Mouse (Mus musculus) 3134 (cell line): ENCODE measurements around the gene Ror2.

Experiments used
- DNase-seq: peaks from one replicate; pipeline ENCODE4 v3.0.0-alpha.2; 2011; ENCODE audit warnings: low spot score; ENCODE audit not compliant: insufficient read length; ENCODE audit errors: extremely low read depth

Ror2 gene

DNA sequence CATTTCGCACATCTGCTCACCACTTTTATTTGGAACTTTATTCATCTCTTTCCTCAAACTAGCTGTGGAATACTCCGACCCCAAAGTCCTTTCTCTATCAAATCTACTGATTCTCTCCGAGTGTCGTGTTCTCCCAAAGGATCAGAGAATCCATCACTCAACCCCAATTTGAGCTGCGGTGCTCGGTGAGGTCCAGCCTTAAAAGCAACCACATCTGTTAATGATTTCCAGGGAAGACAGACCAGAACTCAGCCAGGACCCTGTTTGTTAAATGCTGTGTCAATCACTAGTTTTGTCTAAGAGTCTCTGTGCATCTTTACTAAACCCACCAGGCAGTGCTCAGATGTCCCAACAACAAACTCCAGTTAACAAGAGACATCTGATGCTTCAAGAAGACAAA, 204.1 kb downstream of the Ror2 start:
- DNase-seq = no peak

DNA sequence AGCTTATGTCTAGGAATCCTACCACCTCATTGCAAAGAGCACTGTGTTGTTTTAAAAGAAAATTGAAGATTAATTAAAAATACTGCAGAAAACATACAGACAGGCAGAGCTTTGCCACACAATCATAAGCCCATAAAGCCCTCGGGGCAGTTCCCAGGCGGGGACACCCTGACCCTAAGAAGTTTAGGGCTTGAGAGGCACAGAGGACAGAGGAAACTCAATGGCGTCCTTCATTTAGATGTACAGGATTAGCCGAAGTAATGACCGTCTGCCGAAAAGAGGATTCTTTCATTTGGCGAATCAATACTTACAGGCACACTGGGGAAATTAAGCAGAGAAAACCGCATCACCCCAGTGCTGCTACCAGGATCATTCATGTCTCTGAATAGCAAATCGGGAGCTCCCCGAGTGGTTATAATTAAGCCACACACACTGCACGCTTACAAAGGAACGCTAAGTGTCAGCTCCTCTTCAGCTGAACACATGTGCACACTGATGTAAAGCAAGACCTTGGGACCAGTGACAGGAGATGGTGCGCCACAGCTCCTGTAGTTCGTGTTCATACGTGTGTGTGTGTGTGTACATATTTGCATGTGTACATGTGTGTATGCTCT, 208.1 kb downstream of the Ror2 start:
- DNase-seq = no peak

DNA sequence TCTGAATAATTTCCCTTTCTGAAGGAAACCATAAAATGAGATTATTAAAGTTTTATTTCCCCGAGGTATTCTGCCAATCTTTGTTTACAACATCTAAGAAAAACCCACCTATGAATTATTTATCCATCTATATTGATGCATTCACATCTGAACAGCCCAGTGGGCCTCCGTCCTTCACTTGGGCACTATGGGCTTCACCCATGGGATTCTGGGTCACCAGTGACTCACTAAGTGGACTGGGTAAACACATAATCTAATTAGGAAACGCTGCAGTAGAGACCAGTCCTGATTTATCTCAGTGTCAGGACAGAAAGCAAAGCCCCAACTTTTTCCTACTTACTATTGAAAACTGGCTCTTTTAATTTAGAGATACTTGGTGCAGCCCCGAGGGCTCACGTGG, 210.9 kb downstream of the Ror2 start:
- DNase-seq = no peak

DNA sequence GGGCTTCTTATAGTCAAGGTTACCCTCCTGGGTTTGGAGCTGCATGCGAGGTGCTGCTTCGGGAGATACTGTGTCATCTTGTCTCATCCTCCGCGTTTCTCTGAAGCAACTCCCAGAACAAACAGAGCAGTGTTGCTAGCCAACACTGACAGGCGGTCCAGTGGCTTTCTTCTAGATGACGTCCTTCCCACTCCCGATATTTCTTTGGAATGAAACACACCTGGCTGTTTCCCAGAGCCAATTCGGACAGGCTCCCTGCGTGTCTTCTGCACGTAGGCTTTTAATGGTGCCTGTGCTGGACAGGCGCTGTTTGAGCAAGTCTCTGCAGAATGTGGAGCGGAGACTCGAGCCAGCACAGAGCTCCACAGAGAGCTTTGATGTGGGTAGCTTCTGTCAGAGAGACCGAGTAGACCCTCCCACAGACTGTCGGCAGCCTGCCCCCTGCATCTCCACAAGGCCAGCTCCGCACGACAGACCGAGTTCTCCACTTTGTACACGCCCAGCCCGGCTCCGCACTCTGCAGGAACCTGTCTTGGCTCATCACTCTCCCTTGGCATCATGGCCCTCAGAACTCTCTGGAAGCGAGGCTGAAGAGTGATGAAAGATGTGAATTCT, 216.7 kb downstream of the Ror2 start:
- no peak for DNase-seq

DNA sequence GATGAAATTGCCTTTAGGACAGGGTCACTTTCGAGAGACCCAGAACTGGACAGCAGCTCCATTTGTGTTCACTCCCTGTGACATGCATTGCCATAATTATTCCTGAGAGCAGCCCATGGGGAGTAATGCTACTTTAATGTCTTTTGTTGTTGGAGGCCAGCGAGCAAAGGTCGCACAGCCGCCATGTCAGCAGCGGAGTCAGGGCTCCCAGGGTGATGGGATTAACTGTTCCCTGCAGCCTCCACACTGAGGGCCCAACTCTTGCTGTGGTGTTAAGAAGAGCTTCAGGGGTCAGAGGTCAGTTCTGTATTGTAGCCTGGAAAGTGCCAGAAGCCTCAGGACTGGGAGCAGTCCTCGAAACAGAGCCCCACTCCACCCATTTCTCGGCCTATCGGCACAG, 217.5 kb downstream of the Ror2 start:
- no peak for DNase-seq

DNA sequence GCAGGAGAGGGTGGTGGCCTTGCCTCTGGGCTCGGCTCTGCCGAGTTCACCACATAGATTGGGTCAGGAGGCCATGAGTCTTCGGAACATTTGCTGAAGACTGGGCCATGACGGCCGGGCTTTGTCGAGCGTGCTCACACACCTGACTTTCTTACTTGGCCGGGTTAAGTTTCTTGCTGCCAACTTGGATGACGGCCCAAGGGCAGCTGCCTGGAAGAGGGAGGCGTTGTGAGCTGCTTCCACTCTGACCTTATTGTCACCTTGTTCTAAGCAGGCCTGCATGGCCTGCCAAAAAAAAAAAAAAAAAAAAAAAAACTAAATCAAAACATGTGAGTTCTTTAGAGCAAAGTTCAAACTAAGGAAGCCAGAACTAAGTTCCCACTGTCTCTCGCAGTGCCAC, 218.0 kb downstream of the Ror2 start:
- DNase-seq = peak; percentile 34

DNA sequence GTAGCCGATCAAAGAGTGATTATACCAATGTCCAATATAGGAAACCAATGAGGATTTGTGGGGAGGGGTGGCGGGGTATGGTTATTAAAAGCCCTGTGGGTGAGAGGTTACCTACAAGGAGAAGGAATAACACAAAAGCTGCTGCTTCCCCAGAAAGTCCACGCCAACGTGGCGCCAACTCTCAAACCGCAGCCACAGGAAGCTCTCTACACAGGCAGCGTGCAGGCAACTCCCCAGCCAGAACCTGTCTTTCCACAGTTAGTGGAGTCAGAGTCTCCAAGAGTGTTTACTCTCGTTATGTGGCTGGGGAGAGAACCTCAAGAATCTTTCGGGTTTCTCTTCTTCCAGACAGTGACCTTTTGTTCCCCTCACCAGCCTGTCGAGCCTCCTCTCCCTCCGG, 220.8 kb downstream of the Ror2 start:
- no peak for DNase-seq

DNA sequence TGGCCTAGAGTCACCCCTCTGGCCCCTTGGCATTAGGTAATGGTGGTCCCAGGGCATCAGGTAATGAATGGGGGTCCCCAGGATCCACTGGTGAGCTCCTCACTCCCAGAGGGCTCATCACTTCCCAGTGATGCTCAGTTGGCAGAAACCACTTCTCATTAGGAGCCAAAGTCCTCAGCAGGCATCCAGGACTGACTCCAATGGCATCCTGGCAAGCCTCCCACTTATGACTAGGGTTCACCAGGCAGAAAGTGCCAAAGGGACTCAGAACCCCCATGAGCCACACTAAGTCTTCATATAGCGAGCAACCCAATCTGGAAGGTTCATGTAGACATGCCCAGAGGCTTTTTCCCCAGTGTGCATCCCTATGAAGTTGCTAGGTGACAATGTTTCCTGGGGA, 221.2 kb downstream of the Ror2 start:
- DNase-seq = no peak
